Mouse (Mus musculus) E14TG2a.4 (cell line): Measurements from ENCODE around the gene Exoc4.

Experiments used
- CTCF ChIP-seq: conservative IDR thresholded peaks from 2 replicates; pipeline ENCODE4 v1.5.1; 2014; ENCODE audit warnings: low read length
- POU5F1 ChIP-seq: IDR thresholded peaks from 2 replicates; pipeline ENCODE4 v1.6.1; 2014; ENCODE audit warnings: low read length, borderline replicate concordance

DNA sequence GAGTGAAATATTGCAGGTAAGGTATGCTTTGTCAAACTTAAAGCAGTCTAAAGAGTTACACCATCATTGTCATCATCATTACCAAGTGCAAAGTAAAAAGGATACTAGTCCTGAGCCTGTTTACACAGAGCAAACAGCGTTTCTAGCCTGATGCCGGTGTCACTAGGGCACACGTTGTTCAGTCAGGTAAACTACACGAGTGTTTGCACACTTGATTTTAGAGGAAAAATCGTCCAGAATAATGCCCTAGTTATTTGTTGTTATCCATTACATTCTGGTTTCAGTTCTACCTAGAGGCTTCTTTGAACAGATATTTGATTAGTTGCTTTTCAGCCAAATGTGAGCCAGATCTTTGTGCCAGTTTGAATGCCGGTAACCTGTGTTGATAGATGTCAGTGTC, 37.5 kb downstream of the Exoc4 start:
- TF ChIP-seq CTCF = no peak
- TF ChIP-seq POU5F1 = no peak
